Comparison of ENCODE assay signal across 30 mouse cellular contexts in genomic region chr11:9602137-9602536, GRCm38 (mm10).
A peak's percentile ranks its signal among the peaks of the same experiment; 100 is the strongest.
DNase-seq lines count a peak whose midpoint lies in the region; ATAC-seq and TF ChIP-seq lines count a peak whose summit lies in the region.
"Had no signal": no experiment of that assay in that cellular context is flagged by ENCODE, and none has a peak within 500 bp of the region (broad histone marks: within the 10 kb centered on the region; RNA-seq: fewer than 3 reads in every experiment).

No protein-coding gene starts in this region.

- no peak overlapping the region for H3K4me3 ChIP-seq in CH12.LX (replicated peaks in 1 of 3; ENCODE audit: low read depth in 2 of 3, low read length in 2 of 3, poor library complexity in 1 of 3)
- H3K4me3 ChIP-seq: embryonic facial prominence, embryonic 10.5 days; embryonic facial prominence, embryonic 13.5 days; erythroblast, embryonic 14.5 days; forebrain, embryonic 13.5 days; gastrocnemius, adult 2 months; heart, adult 2 months; heart, embryonic 10.5 days; heart, embryonic 13.5 days had no signal

- DNase-seq in CH12.LX (ENCODE audit: extremely low read depth): peak; percentile 6
- DNase-seq in monocyte, adult 2 months (ENCODE audit: low read depth in 1 of 2, low spot score in 2 of 2): peak; percentile 8 to 27
- peak; percentile 5 for DNase-seq in splenic B cell, adult 2 months (ENCODE audit: low read depth, low spot score)
- DNase-seq in gastrocnemius, adult 18-20 months (ENCODE audit: low spot score): no peak
- DNase-seq in left cerebral cortex, adult 18-20 months (ENCODE audit: low spot score in 2 of 2): no peak
- DNase-seq in adrenal gland, adult 2 months: no peak
- DNase-seq: adrenal gland, postnatal 14 days; cerebellum, adult 2 months; cerebellum, adult 9-11 months; cerebellum, postnatal 25 days; embryo, embryonic 11 days; gastrocnemius, adult 2 months; gastrocnemius, postnatal 14 days; heart, adult 2 months; heart, postnatal 14 days; heart, postnatal 4 days had no signal

- no peaks in the 10 kb centered on the region for H3K27me3 ChIP-seq in CH12.LX (replicated peaks)
- H3K27me3 ChIP-seq in splenic B cell, adult 2 months (ENCODE audit: control insufficient read depth, insufficient read depth, low read length, poor library complexity, severe bottlenecking): no peaks in the 10 kb centered on the region
- H3K27me3 ChIP-seq: embryonic facial prominence, embryonic 13.5 days; forebrain, embryonic 13.5 days; heart, embryonic 13.5 days; Patski had no signal

- no peak overlapping the region for H3K4me2 ChIP-seq in CH12.LX (ENCODE audit: insufficient read depth, low read depth, poor library complexity, severe bottlenecking)
- H3K4me2 ChIP-seq: embryonic facial prominence, embryonic 13.5 days; forebrain, embryonic 13.5 days; heart, embryonic 13.5 days; hindbrain, embryonic 14.5 days had no signal

- no peak for TF ChIP-seq EP300 in CH12.LX (IDR thresholded peaks at IDR 0.05; ENCODE audit: low read length)

- peaks cover 0 to 3% of the 10 kb centered on the region in 2 experiments; a peak in 1 of 4 replicates for H3K4me1 ChIP-seq in CH12.LX (ENCODE audit: control insufficient read depth in 1 of 2, insufficient read depth in 2 of 2)
- H3K4me1 ChIP-seq: embryonic facial prominence, embryonic 10.5 days; embryonic facial prominence, embryonic 13.5 days; forebrain, embryonic 13.5 days; heart, embryonic 10.5 days; heart, embryonic 13.5 days had no signal

- H3K27ac ChIP-seq in CH12.LX (ENCODE audit: insufficient read depth, low read depth): no peak overlapping the region
- H3K27ac ChIP-seq: embryonic facial prominence, embryonic 10.5 days; embryonic facial prominence, embryonic 13.5 days; forebrain, embryonic 13.5 days; gastrocnemius, adult 2 months; heart, adult 2 months; heart, embryonic 10.5 days; heart, embryonic 13.5 days; hindbrain, embryonic 14.5 days; hindbrain, postnatal 0 days had no signal

- peak; percentile 62 for ATAC-seq in granulocyte monocyte progenitor cell, adult 5-6 weeks (replicated peaks; ENCODE audit: poor library complexity, severe bottlenecking)
- ATAC-seq: forebrain, embryonic 13.5 days; forebrain, embryonic 16.5 days; hindbrain, postnatal 0 days; inflammation-experienced regulatory T-cells, adult 6 months; intestine, embryonic 16.5 days; Patski had no signal

- no peak for TF ChIP-seq CTCF in CH12.LX (conservative IDR thresholded peaks at IDR 0.05 in 1 of 2, IDR thresholded peaks at IDR 0.05 in 1 of 2; ENCODE audit: low read depth in 2 of 2, low read length in 2 of 2)

- H3K79me2 ChIP-seq in CH12.LX (replicated peaks; ENCODE audit: control insufficient read depth, extremely low read depth, insufficient read depth, poor library complexity, severe bottlenecking): no peaks in the 10 kb centered on the region

- no peak for TF ChIP-seq RAD21 in CH12.LX (IDR thresholded peaks at IDR 0.05; ENCODE audit: low read depth, low read length)

- dilution Hi-C loops in CH12.LX (cut with MboI; ENCODE audit: extremely low pct_ligation_motif_present, extremely low pct_unique_long_range_greater_than_20kb, low sequenced_read_pairs): no loop called here

- peaks cover 13% of the 10 kb centered on the region for H3K9me3 ChIP-seq in CH12.LX (replicated peaks; ENCODE audit: low read length)
- H3K9me3 ChIP-seq: embryonic facial prominence, embryonic 10.5 days; embryonic facial prominence, embryonic 13.5 days; forebrain, embryonic 13.5 days; G1E; heart, embryonic 10.5 days; heart, embryonic 13.5 days had no signal

- no peak for TF ChIP-seq POLR2A in CH12.LX (IDR thresholded peaks at IDR 0.05; ENCODE audit: low read depth, low read length)

- in situ Hi-C loops in CH12.LX (cut with MboI; ENCODE audit: low pct_ligation_motif_present, low pct_unique_long_range_greater_than_20kb, low sequenced_read_pairs): no loop called here

- no peak overlapping the region for H3K9ac ChIP-seq in CH12.LX (ENCODE audit: insufficient read depth, low read depth)
- H3K9ac ChIP-seq: embryonic facial prominence, embryonic 13.5 days; forebrain, embryonic 13.5 days; heart, embryonic 13.5 days; hindbrain, embryonic 14.5 days had no signal

- H3K36me3 ChIP-seq in CH12.LX (replicated peaks in 1 of 2; ENCODE audit: control insufficient read depth in 1 of 2, insufficient read depth in 1 of 2, low read length in 1 of 2): no peaks in the 10 kb centered on the region
- no peaks in the 10 kb centered on the region for H3K36me3 ChIP-seq in splenic B cell, adult 2 months (ENCODE audit: control insufficient read depth, insufficient read depth, low read length, poor library complexity, severe bottlenecking)
- H3K36me3 ChIP-seq: embryonic facial prominence, embryonic 10.5 days; embryonic facial prominence, embryonic 13.5 days; G1E; heart, embryonic 10.5 days; heart, embryonic 13.5 days had no signal

TF ChIP-seq in CH12.LX, 34 proteins besides CTCF, POLR2A, EP300 and RAD21:
- TF ChIP-seq SIN3A (IDR thresholded peaks at IDR 0.05; ENCODE audit: low read length) (no peak), TCF12 (IDR thresholded peaks at IDR 0.05; ENCODE audit: low read depth, low read length) (no peak)

Comparison
In these comparisons a context has a peak if more than half of its experiments do, and no peak if none do; other contexts are left out.
1. DNase-seq: peak in CH12.LX (single experiment), monocyte, adult 2 months (2 of 2) and splenic B cell, adult 2 months (single experiment); none in gastrocnemius, adult 18-20 months (single experiment), left cerebral cortex, adult 18-20 months (0 of 2) and adrenal gland, adult 2 months (single experiment).